19 mouse cellular contexts compared by ENCODE assay signal in the genomic region with DNA sequence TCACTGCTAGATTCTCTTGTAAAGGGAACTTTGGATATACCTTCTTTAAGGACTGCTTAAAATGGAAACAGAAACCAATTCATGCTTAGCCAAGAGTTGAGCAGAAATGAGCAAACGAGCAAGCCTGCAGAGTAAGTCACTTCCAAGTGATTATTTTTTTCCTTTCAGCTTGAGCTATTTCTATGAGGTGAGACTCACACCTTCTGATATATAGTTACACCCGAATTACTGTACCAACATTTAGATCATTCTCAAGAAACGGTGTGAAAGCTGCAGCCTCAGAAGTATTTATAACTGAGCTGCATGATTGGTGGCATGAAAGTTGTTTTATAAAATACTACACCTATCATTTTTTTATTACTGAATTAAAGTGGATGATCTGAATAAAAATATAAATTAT.
"Had no signal": no experiment of that assay in that cellular context is flagged by ENCODE, and none has a peak within 500 bp of the region (broad histone marks: within the 10 kb centered on the region; RNA-seq: fewer than 3 reads in every experiment).

No protein-coding gene starts in this region.

- H3K36me3 ChIP-seq: lung, embryonic 15.5 days; midbrain, embryonic 13.5 days; midbrain, embryonic 15.5 days; neural tube, embryonic 12.5 days had no signal

- H3K4me1 ChIP-seq: lung, embryonic 15.5 days; megakaryocyte, embryonic 14.5 days; midbrain, embryonic 13.5 days; midbrain, embryonic 15.5 days; neural tube, embryonic 12.5 days had no signal

- H3K4me3 ChIP-seq: lung, embryonic 15.5 days; megakaryocyte, embryonic 14.5 days; midbrain, embryonic 13.5 days; midbrain, embryonic 15.5 days; neural tube, embryonic 12.5 days had no signal

- H3K27ac ChIP-seq: lung, embryonic 15.5 days; macrophage; midbrain, embryonic 13.5 days; midbrain, embryonic 15.5 days; neural tube, embryonic 12.5 days had no signal

- H3K4me2 ChIP-seq: lung, embryonic 15.5 days; midbrain, embryonic 11.5 days; midbrain, embryonic 13.5 days; midbrain, embryonic 15.5 days; neural tube, embryonic 12.5 days had no signal

- ATAC-seq: liver, postnatal 0 days; lung, postnatal 0 days; midbrain, embryonic 13.5 days; midbrain, embryonic 15.5 days had no signal

- DNase-seq: liver, postnatal 0 days; lung, adult 2 months; lung, postnatal 14 days; lung, postnatal 36 days; retina, postnatal 1 day; right cerebral cortex, postnatal 25 days; right cerebral cortex, postnatal 4 days; spleen, adult 18-20 months; thymus, adult 2 months; thymus, postnatal 25 days; thymus, postnatal 4 days had no signal

- H3K9ac ChIP-seq: liver, postnatal 0 days; lung, embryonic 15.5 days; midbrain, embryonic 13.5 days; midbrain, embryonic 15.5 days; neural tube, embryonic 12.5 days had no signal

- H3K9me3 ChIP-seq: lung, embryonic 15.5 days; midbrain, embryonic 13.5 days; midbrain, embryonic 15.5 days; neural tube, embryonic 12.5 days had no signal

- H3K27me3 ChIP-seq: lung, embryonic 15.5 days; megakaryocyte, embryonic 14.5 days; midbrain, embryonic 13.5 days; midbrain, embryonic 15.5 days; neural tube, embryonic 12.5 days had no signal
